ENCODE assay signal across 11 mouse cellular contexts in the genomic region with DNA sequence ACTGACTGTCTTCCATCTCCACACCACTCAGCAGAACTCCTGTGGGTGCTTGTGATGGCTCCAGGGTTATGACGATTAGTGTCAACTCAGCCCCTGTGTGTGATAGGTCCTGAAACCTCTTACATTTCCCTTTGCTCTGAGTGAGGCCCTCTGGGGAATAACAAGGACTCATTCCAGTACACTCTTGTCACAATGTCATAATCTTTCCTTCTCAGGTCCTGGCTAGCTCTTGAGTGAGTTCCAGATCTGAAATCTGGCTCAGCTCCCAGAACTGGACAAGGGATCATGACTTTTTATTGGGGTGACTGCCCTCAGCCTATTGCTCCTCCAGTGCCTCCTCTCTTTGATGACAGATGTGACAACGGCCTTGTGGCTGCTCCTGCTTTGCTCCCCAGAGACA. TPM values are rescaled to one million over a fixed set of nuclear protein-coding genes. Genes with fewer than 3 reads are reported as not detected.
A peak's percentile ranks its signal among the peaks of the same experiment; 100 is the strongest.
DNase-seq lines count a peak whose midpoint lies in the region; ATAC-seq and TF ChIP-seq lines count a peak whose summit lies in the region.
"Had no signal": no experiment of that assay in that cellular context is flagged by ENCODE, and none has a peak within 500 bp of the region (broad histone marks: within the 10 kb centered on the region; RNA-seq: fewer than 3 reads in every experiment).

No protein-coding gene starts in this region.

- no peaks in the 10 kb centered on the region for H3K27me3 ChIP-seq in heart, embryonic 13.5 days (replicated peaks)
- no peaks in the 10 kb centered on the region for H3K27me3 ChIP-seq in kidney, embryonic 16.5 days (ENCODE audit: insufficient read depth, low read length)
- no peaks in the 10 kb centered on the region for H3K27me3 ChIP-seq in forebrain, postnatal 0 days (ENCODE audit: insufficient read depth, low read length)
- H3K27me3 ChIP-seq: limb, embryonic 13.5 days; midbrain, embryonic 15.5 days had no signal

- TF ChIP-seq POLR2A in lung, adult 2 months (IDR thresholded peaks at IDR 0.05; ENCODE audit: borderline replicate concordance, extremely low read depth, low read depth, low read length) = no peak

- 0 out of 2 replicates have a peak, but pooled peaks have one; percentile 55 for ATAC-seq in heart, embryonic 13.5 days (ENCODE audit: extremely low read depth, insufficient number of reproducible peaks, low FRiP score, low TSS enrichment)
- ATAC-seq in kidney, embryonic 16.5 days (ENCODE audit: low FRiP score, low TSS enrichment) = peak; percentile 71
- ATAC-seq in forebrain, postnatal 0 days = no peak
- ATAC-seq: midbrain, embryonic 15.5 days had no signal

- H3K4me2 ChIP-seq in heart, embryonic 13.5 days = no peak overlapping the region
- H3K4me2 ChIP-seq in kidney, embryonic 16.5 days (replicated peaks; ENCODE audit: low read depth, low read length) = no peak overlapping the region
- no peak overlapping the region for H3K4me2 ChIP-seq in forebrain, postnatal 0 days (ENCODE audit: low read depth)
- H3K4me2 ChIP-seq: limb, embryonic 13.5 days; midbrain, embryonic 15.5 days had no signal

- H3K4me3 ChIP-seq in lung, adult 2 months (replicated peaks; ENCODE audit: extremely low read depth, low read depth, low read length) = no peak overlapping the region
- no peak overlapping the region for H3K4me3 ChIP-seq in heart, embryonic 13.5 days
- H3K4me3 ChIP-seq in kidney, embryonic 16.5 days (ENCODE audit: low read length) = no peak overlapping the region
- H3K4me3 ChIP-seq in forebrain, postnatal 0 days (ENCODE audit: low read depth, low read length) = no peak overlapping the region
- H3K4me3 ChIP-seq: limb, embryonic 13.5 days; midbrain, embryonic 15.5 days had no signal

- TF ChIP-seq CTCF in lung, adult 2 months (IDR thresholded peaks at IDR 0.05; ENCODE audit: insufficient read depth, low read length) = no peak
- no peak for TF ChIP-seq CTCF in forebrain, postnatal 0 days (IDR thresholded peaks at IDR 0.05; ENCODE audit: low read depth)

- 35% methylated on average over 2 of the region's 2 CpGs for WGBS in lung, adult 2 months
- WGBS in heart, embryonic 13.5 days = 18% methylated on average over 2 of the region's 2 CpGs
- 37% methylated on average over 2 of the region's 2 CpGs for WGBS in kidney, embryonic 16.5 days
- 87% methylated on average over 2 of the region's 2 CpGs for WGBS in forebrain, postnatal 0 days

- H3K4me1 ChIP-seq in lung, adult 2 months (ENCODE audit: control insufficient read depth, insufficient read depth, low read length) = no peaks in the 10 kb centered on the region
- H3K4me1 ChIP-seq in heart, embryonic 13.5 days = peaks cover 24% of the 10 kb centered on the region
- 0 out of 2 replicates have a peak, but pooled peaks cover 5% of the 10 kb centered on the region for H3K4me1 ChIP-seq in kidney, embryonic 16.5 days (ENCODE audit: insufficient read depth, low read length)
- no peaks in the 10 kb centered on the region for H3K4me1 ChIP-seq in forebrain, postnatal 0 days (ENCODE audit: insufficient read depth)
- H3K4me1 ChIP-seq: limb, embryonic 13.5 days; midbrain, embryonic 15.5 days had no signal

- H3K9me3 ChIP-seq in heart, embryonic 13.5 days = peaks cover 7% of the 10 kb centered on the region
- peaks cover 8% of the 10 kb centered on the region for H3K9me3 ChIP-seq in kidney, embryonic 16.5 days (ENCODE audit: low read length)
- H3K9me3 ChIP-seq in forebrain, postnatal 0 days (ENCODE audit: low read length) = peaks cover 4% of the 10 kb centered on the region; the same call in 1 of the 2 replicates

- H3K36me3 ChIP-seq in heart, embryonic 13.5 days = no peaks in the 10 kb centered on the region
- no peaks in the 10 kb centered on the region for H3K36me3 ChIP-seq in kidney, embryonic 16.5 days (ENCODE audit: insufficient read depth, low read length)
- no peaks in the 10 kb centered on the region for H3K36me3 ChIP-seq in forebrain, postnatal 0 days (ENCODE audit: insufficient read depth)
- H3K36me3 ChIP-seq: limb, embryonic 13.5 days; midbrain, embryonic 15.5 days had no signal

- peak overlapping the region; percentile 81 for H3K27ac ChIP-seq in heart, embryonic 13.5 days (replicated peaks)
- H3K27ac ChIP-seq in kidney, embryonic 16.5 days (ENCODE audit: low read length) = no peak overlapping the region
- no peak overlapping the region for H3K27ac ChIP-seq in forebrain, postnatal 0 days (ENCODE audit: low read depth, low read length)
- H3K27ac ChIP-seq: limb, embryonic 13.5 days; midbrain, embryonic 15.5 days had no signal

- DNase-seq in lung, adult 18-20 months = peak; percentile 43 to 61
- DNase-seq in lung, adult 2 months = no peak
- DNase-seq in right cerebral cortex, postnatal 10 days (ENCODE audit: low spot score in 2 of 2) = no peak
- no peak for DNase-seq in forebrain, postnatal 0 days
- no peak for DNase-seq in frontal cortex, postnatal 14 days (ENCODE audit: low spot score in 2 of 2)
- DNase-seq in right cerebral cortex, adult 2 months (ENCODE audit: low spot score in 2 of 2) = no peak
- DNase-seq: cerebellum, postnatal 25 days had no signal

- no peak overlapping the region for H3K9ac ChIP-seq in heart, embryonic 13.5 days
- H3K9ac ChIP-seq in kidney, embryonic 16.5 days (replicated peaks; ENCODE audit: low read length) = no peak overlapping the region
- H3K9ac ChIP-seq in forebrain, postnatal 0 days = no peak overlapping the region
- H3K9ac ChIP-seq: limb, embryonic 13.5 days; midbrain, embryonic 15.5 days had no signal

RNA-seq across cellular contexts. Expression of a gene that starts 14.8 kb away (rescaled TPM):
- polyA plus RNA-seq in lung, adult 2 months (2012; rRNA removed) = 1.7 and 2.7 TPM in 2 replicates
- 12.1 and 14.4 TPM in 2 replicates for polyA plus RNA-seq in heart, embryonic 13.5 days (2015; fragmentation: Nextera tagmentation; extraction: Ambion mirVana)
- polyA plus RNA-seq in kidney, embryonic 16.5 days (2015; fragmentation: Nextera tagmentation; extraction: Ambion mirVana) = 18.6 and 20.5 TPM in 2 replicates
- total RNA-seq in forebrain, postnatal 0 days (2014; rRNA removed) = 9.0 and 11.7 TPM in 2 replicates
- polyA plus RNA-seq in forebrain, postnatal 0 days (2015; fragmentation: Nextera tagmentation; extraction: Ambion mirVana) = 3.6 and 4.2 TPM in 2 replicates

RNA-seq across cellular contexts. Expression of a gene that starts 57.4 kb away (rescaled TPM):
- 17.7 and 20.1 TPM in 2 replicates for polyA plus RNA-seq in lung, adult 2 months (2012; rRNA removed)
- polyA plus RNA-seq in heart, embryonic 13.5 days (2015; fragmentation: Nextera tagmentation; extraction: Ambion mirVana) = 85.0 and 85.4 TPM in 2 replicates
- polyA plus RNA-seq in kidney, embryonic 16.5 days (2015; fragmentation: Nextera tagmentation; extraction: Ambion mirVana) = 165 TPM in 2 replicates
- 92.2 and 95.3 TPM in 2 replicates for total RNA-seq in forebrain, postnatal 0 days (2014; rRNA removed)
- polyA plus RNA-seq in forebrain, postnatal 0 days (2015; fragmentation: Nextera tagmentation; extraction: Ambion mirVana) = 51.6 and 57.5 TPM in 2 replicates

Comparison
In these comparisons a context has a peak if more than half of its experiments do, and no peak if none do; other contexts are left out.
1. DNase-seq: peak in lung, adult 18-20 months (2 of 2); none in lung, adult 2 months (single experiment), right cerebral cortex, postnatal 10 days (0 of 2), forebrain, postnatal 0 days (single experiment), frontal cortex, postnatal 14 days (0 of 2) and right cerebral cortex, adult 2 months (0 of 2).